Mouse (Mus musculus) CH12.LX (cell line): Measurements from ENCODE around the gene Iqch. TPM values are rescaled to one million over a fixed set of nuclear protein-coding genes. Genes with fewer than 3 reads are reported as not detected.

ENCODE experiments used
- DNase-seq: peaks from one replicate; pipeline ENCODE4 v3.0.0-alpha.2; 2013; ENCODE audit errors: extremely low read depth
- H3K27ac ChIP-seq: 2 replicates; pipeline ENCODE4 v1.5.1; 2012; ENCODE audit warnings: low read depth, mild to moderate bottlenecking, control low read depth, moderate library complexity; ENCODE audit not compliant: insufficient read depth
- H3K27me3 ChIP-seq: replicated peaks from 2 replicates; pipeline ENCODE3; 2012; ENCODE audit warnings: inconsistent platforms
- H3K36me3 ChIP-seq, 2 experiments: replicated peaks in 1 of 2; 2 replicates each; pipeline versions ENCODE3 to v1.6.1; 2012; ENCODE audit warnings: inconsistent platforms in 1 of 2, low read length in 1 of 2, mild to moderate bottlenecking in 1 of 2, mixed read lengths in 1 of 2, moderate library complexity in 1 of 2; ENCODE audit not compliant: control insufficient read depth in 1 of 2, insufficient read depth in 1 of 2
- H3K4me1 ChIP-seq, 2 experiments: 2 replicates each; pipeline ENCODE4 v1.6.1; 2012; ENCODE audit warnings: inconsistent platforms in 1 of 2, moderate library complexity in 1 of 2; ENCODE audit not compliant: insufficient read depth in 2 of 2, control insufficient read depth in 1 of 2
- H3K4me2 ChIP-seq: 2 replicates; pipeline ENCODE4 v1.6.1; 2012; ENCODE audit warnings: low read depth, mild to moderate bottlenecking, control low read depth; ENCODE audit not compliant: poor library complexity, insufficient read depth, severe bottlenecking
- H3K4me3 ChIP-seq, 3 experiments: fragments of 150-350 bp in 1 of 3; sonication (generic) in 1 of 3; replicated peaks in 1 of 3; 2 replicates each; pipeline versions ENCODE3 to v1.5.1; 2011 to 2012; ENCODE audit warnings: low read depth in 2 of 3, low read length in 2 of 3, mild to moderate bottlenecking in 2 of 3, moderate library complexity in 2 of 3, control low read depth in 1 of 3, improper control_type of control experiment in 1 of 3, inconsistent platforms in 1 of 3, mixed read lengths in 1 of 3; ENCODE audit not compliant: poor library complexity in 1 of 3
- H3K79me2 ChIP-seq: replicated peaks from 2 replicates; pipeline ENCODE4 v1.6.1; 2012; ENCODE audit warnings: mild to moderate bottlenecking, moderate library complexity; ENCODE audit not compliant: control insufficient read depth, poor library complexity, insufficient read depth, severe bottlenecking; ENCODE audit errors: extremely low read depth
- H3K9ac ChIP-seq: 2 replicates; pipeline ENCODE4 v1.6.1; 2012; ENCODE audit warnings: low read depth, mild to moderate bottlenecking, control low read depth, moderate library complexity; ENCODE audit not compliant: insufficient read depth
- H3K9me3 ChIP-seq: replicated peaks from 2 replicates; pipeline ENCODE3; 2012; ENCODE audit warnings: low read length, inconsistent platforms, mixed read lengths
- CHD1 ChIP-seq: IDR thresholded peaks from 2 replicates; pipeline ENCODE4 v1.6.1; 2012; ENCODE audit warnings: low read depth, low read length, improper control_type of control experiment, inconsistent platforms
- CHD2 ChIP-seq: IDR thresholded peaks from 2 replicates; pipeline ENCODE4 v1.6.1; 2011; ENCODE audit warnings: low read length, improper control_type of control experiment
- CTCF ChIP-seq, 2 experiments: IDR thresholded peaks in 1 of 2; conservative IDR thresholded peaks in 1 of 2; 2 replicates each; pipeline ENCODE4 v1.5.1; 2011 to 2012; ENCODE audit warnings: low read depth in 2 of 2, low read length in 2 of 2, improper control_type of control experiment in 1 of 2, inconsistent platforms in 1 of 2, mild to moderate bottlenecking in 1 of 2, moderate library complexity in 1 of 2
- ELF1 ChIP-seq: IDR thresholded peaks from 2 replicates; pipeline ENCODE4 v1.6.1; 2014; ENCODE audit warnings: low read depth, mild to moderate bottlenecking, inconsistent platforms, low read length, improper control_type of control experiment
- EP300 ChIP-seq: IDR thresholded peaks from 2 replicates; pipeline ENCODE4 v1.6.1; 2011; ENCODE audit warnings: low read length, improper control_type of control experiment
- JUN ChIP-seq: IDR thresholded peaks from 2 replicates; pipeline ENCODE4 v1.6.1; 2011; ENCODE audit warnings: low read depth, mild to moderate bottlenecking, low read length, improper control_type of control experiment, moderate library complexity; ENCODE audit not compliant: insufficient read depth
- MAFK ChIP-seq: IDR thresholded peaks from 2 replicates; pipeline ENCODE4 v1.6.1; 2011; ENCODE audit warnings: low read length, improper control_type of control experiment; ENCODE audit not compliant: insufficient replicate concordance
- MEF2A ChIP-seq: IDR thresholded peaks from 2 replicates; pipeline ENCODE4 v1.6.1; 2014; ENCODE audit warnings: low read depth, mild to moderate bottlenecking, inconsistent platforms, low read length, improper control_type of control experiment, borderline replicate concordance
- POLR2A ChIP-seq: IDR thresholded peaks from 2 replicates; pipeline ENCODE4 v1.6.1; 2011; ENCODE audit warnings: low read depth, mild to moderate bottlenecking, improper control_type of control experiment, low read length
- RAD21 ChIP-seq: IDR thresholded peaks from 2 replicates; pipeline ENCODE4 v1.6.1; 2011; ENCODE audit warnings: low read depth, mild to moderate bottlenecking, low read length, improper control_type of control experiment, moderate library complexity
- RCOR1 ChIP-seq: conservative IDR thresholded peaks from 2 replicates; pipeline ENCODE4 v1.6.1; 2012; ENCODE audit warnings: low read depth, mild to moderate bottlenecking, inconsistent platforms, low read length, improper control_type of control experiment
- SMC3 ChIP-seq: IDR thresholded peaks from 2 replicates; pipeline ENCODE4 v1.6.1; 2011; ENCODE audit warnings: low read depth, low read length, improper control_type of control experiment
- ZC3H11A ChIP-seq: IDR thresholded peaks from 2 replicates; pipeline ENCODE4 v1.6.1; 2012; ENCODE audit warnings: low read depth, mild to moderate bottlenecking, inconsistent platforms, low read length, improper control_type of control experiment
- ZNF384 ChIP-seq: IDR thresholded peaks from 2 replicates; pipeline ENCODE4 v1.6.1; 2012; ENCODE audit warnings: low read depth, low read length, improper control_type of control experiment, inconsistent platforms
- dilution Hi-C: fragments of 300-500 bp; cut with MboI; formaldehyde crosslinking; loops from 2 replicates; pipeline ENCODE4 v1.14.3; 2020; ENCODE audit warnings: low sequenced_read_pairs; ENCODE audit not compliant: extremely low pct_unique_long_range_greater_than_20kb, extremely low pct_ligation_motif_present
- in situ Hi-C: fragments of 300-500 bp; cut with MboI; formaldehyde crosslinking; loops from 3 replicates; pipeline ENCODE4 v1.14.3; 2019; ENCODE audit warnings: low sequenced_read_pairs, low pct_ligation_motif_present, low pct_unique_long_range_greater_than_20kb, mixed read lengths
- polyA plus RNA-seq: library from polyadenylated mRNA; unstranded; fragments of >175 nt; gene quantifications from 2 replicates; pipeline ENCODE4 v1.2.1, GENCODE M21; 2012; ENCODE audit warnings: low read depth; ENCODE audit not compliant: insufficient read length
- total RNA-seq, 2 experiments: library from RNA; depleted of rRNA; stranded (reverse); fragments of 300-350 nt in 1 of 2; fragments of >200 nt in 1 of 2; gene quantifications; 2 replicates each; pipeline ENCODE4 v1.2.3; 2012 to 2014

Gene Iqch
- total and polyA plus RNA-seq, 3 experiments, result 0.04 to 0.21 (median 0.15) TPM

DNA sequence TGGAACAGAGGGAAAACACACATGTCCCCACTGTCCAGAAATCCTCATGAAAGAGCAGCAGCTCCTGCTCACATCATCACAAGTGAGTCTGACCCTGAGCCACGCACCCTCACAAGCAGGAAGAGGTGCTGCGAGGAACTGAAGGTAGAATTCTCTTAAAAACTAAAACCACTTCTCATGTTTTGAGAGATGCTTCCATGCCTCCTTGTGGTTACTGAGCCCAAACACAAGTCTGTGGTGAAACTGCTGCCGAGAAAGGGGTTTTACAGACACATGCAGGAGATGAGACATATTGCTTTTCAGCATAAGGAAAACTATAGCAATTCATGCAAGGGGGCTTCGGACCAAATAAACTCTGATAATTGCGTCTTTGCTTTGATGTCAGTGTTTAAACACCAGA, 89.4 kb downstream of the Iqch start:
- peak; percentile 33 for DNase-seq
- Histone ChIP-seq H3K36me3 (no peaks in the 10 kb centered on the region), H3K27ac (no peak overlapping the region), H3K79me2 (no peaks in the 10 kb centered on the region), H3K27me3 (no peaks in the 10 kb centered on the region), H3K4me2 (no peak overlapping the region), H3K9me3 (no peaks in the 10 kb centered on the region), H3K9ac (no peak overlapping the region), H3K4me1 (peaks cover 0 to 22% of the 10 kb centered on the region in 2 experiments; a peak in 2 of 4 replicates), H3K4me3 (no peak overlapping the region)
- in situ Hi-C loops, result no loop called here
- TF ChIP-seq SMC3 (peak; percentile 63), MAFK (no peak), EP300 (no peak), CTCF (conservative IDR thresholded peaks at IDR 0.05 in 1 of 2, IDR thresholded peaks at IDR 0.05 in 1 of 2; ENCODE audit: low read depth in 2 of 2, low read length in 2 of 2) (peak in 1 of 2 experiments; percentile 59; a peak in 2 of 4 replicates), ELF1 (peak; percentile 9; the same call in 1 of the 2 replicates), RAD21 (peak; percentile 66), ZNF384 (no peak)
- dilution Hi-C loops, result no loop called here

- Histone ChIP-seq H3K4me3 (no peak overlapping the region), H3K9ac (no peak overlapping the region), H3K27ac (no peak overlapping the region), H3K27me3 (no peaks in the 10 kb centered on the region), H3K4me1 (peaks cover 8 to 35% of the 10 kb centered on the region in 2 experiments; a peak in 3 of 4 replicates), H3K9me3 (no peaks in the 10 kb centered on the region), H3K36me3 (no peaks in the 10 kb centered on the region), H3K79me2 (no peaks in the 10 kb centered on the region), H3K4me2 (no peak overlapping the region)
- TF ChIP-seq ZNF384, result no peak
- TF ChIP-seq CTCF (conservative IDR thresholded peaks at IDR 0.05 in 1 of 2, IDR thresholded peaks at IDR 0.05 in 1 of 2; ENCODE audit: low read depth in 2 of 2, low read length in 2 of 2), result peak in 1 of 2 experiments; percentile 23; a peak in 1 of 4 replicates
- no peak for TF ChIP-seq JUN
- TF ChIP-seq RAD21, result peak; percentile 12
- DNase-seq, result no peak
- dilution Hi-C loops (no loop called here), in situ Hi-C loops (no loop called here)
Measured at GRCm38 (mm10) chr9:63511034-63511433, 91.3 kb downstream of the Iqch start.

DNA sequence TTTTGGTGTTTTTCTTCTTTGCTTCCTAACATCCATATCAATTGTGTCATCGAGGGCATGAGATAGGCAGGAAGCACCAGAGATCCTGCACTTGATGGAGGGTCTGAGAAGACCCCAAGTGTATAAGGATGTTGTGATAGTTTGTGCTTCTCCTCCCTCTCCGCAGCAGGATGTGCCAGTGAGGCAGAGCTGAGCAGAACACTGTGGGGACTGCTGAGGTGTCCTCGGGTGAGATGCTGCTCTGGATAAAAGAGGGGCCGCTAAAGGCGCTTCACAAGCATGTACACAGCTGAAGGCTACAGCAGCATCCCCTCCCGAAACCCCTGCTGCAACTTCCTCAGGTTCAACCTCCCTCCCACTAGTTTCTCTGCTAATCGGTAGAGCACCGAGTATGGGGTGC, 95.2 kb downstream of the Iqch start:
- H3K27me3 ChIP-seq, result no peaks in the 10 kb centered on the region
- DNase-seq, result no peak
- H3K9ac ChIP-seq, result no peak overlapping the region
- in situ Hi-C loops (no loop called here), dilution Hi-C loops (no loop called here)
- peaks cover 3% of the 10 kb centered on the region for H3K9me3 ChIP-seq
- H3K36me3 ChIP-seq, result no peaks in the 10 kb centered on the region
- peaks cover 15 to 48% of the 10 kb centered on the region in 2 experiments for H3K4me1 ChIP-seq
- no peak overlapping the region for H3K4me3 ChIP-seq
- TF ChIP-seq POLR2A (no peak), ZNF384 (no peak), CHD1 (no peak), MEF2A (no peak), RCOR1 (no peak), EP300 (no peak), CHD2 (no peak), ZC3H11A (no peak)
- no peaks in the 10 kb centered on the region for H3K79me2 ChIP-seq
- no peak overlapping the region for H3K4me2 ChIP-seq
- no peak overlapping the region for H3K27ac ChIP-seq
